Mouse (Mus musculus) cerebellum, postnatal 36 days (tissue): ENCODE data around the gene Ano1.
A peak's percentile ranks its signal among the peaks of the same experiment; 100 is the strongest.

Experiments
- DNase-seq, 2 experiments: peaks; one replicate each; pipeline ENCODE4 v3.0.0; 2021 to 2022; ENCODE audit warnings: mixed read lengths in 2 of 2

Ano1 gene

GRCm38 (mm10) chr7:144581559-144582283, 170.1 kb downstream of the Ano1 start:
- DNase-seq: peak; percentile 42 to 48

- no peak for DNase-seq
Measured at GRCm38 (mm10) chr7:144577876-144578275, 173.9 kb downstream of the Ano1 start.

- DNase-seq: no peak
Measured at GRCm38 (mm10) chr7:144572234-144572633, 179.5 kb downstream of the Ano1 start.

- DNase-seq: no peak
Measured at GRCm38 (mm10) chr7:144571598-144571997, 180.2 kb downstream of the Ano1 start.

GRCm38 (mm10) chr7:144569428-144569827, 182.3 kb downstream of the Ano1 start:
- no peak for DNase-seq

- DNase-seq: no peak
Measured at GRCm38 (mm10) chr7:144568091-144568490, 183.7 kb downstream of the Ano1 start.

- DNase-seq: no peak
Measured at GRCm38 (mm10) chr7:144566921-144567682, 184.7 kb downstream of the Ano1 start.

- DNase-seq: no peak
Measured at GRCm38 (mm10) chr7:144563456-144564155, 188.2 kb downstream of the Ano1 start.

GRCm38 (mm10) chr7:144562016-144562415, 189.8 kb downstream of the Ano1 start:
- DNase-seq: no peak

GRCm38 (mm10) chr7:144560594-144560993, 191.2 kb downstream of the Ano1 start:
- no peak for DNase-seq

GRCm38 (mm10) chr7:144558552-144558951, 193.2 kb downstream of the Ano1 start:
- no peak for DNase-seq

- no peak for DNase-seq
Measured at GRCm38 (mm10) chr7:144554123-144554472, 197.7 kb downstream of the Ano1 start.

GRCm38 (mm10) chr7:144553237-144554122, 198.3 kb downstream of the Ano1 start, which contains the start of gene Ppfia1:
TSS of gene Ppfia1 (minus strand) at chr7:144553729.
- DNase-seq: peak; percentile 100

GRCm38 (mm10) chr7:144552274-144552673, 199.5 kb downstream of the Ano1 start:
- no peak for DNase-seq

GRCm38 (mm10) chr7:144550811-144551210, 201.0 kb downstream of the Ano1 start:
- no peak for DNase-seq

- DNase-seq: peak; percentile 82 to 85
Measured at GRCm38 (mm10) chr7:144549904-144550566, 201.7 kb downstream of the Ano1 start.

- DNase-seq: no peak
Measured at GRCm38 (mm10) chr7:144545231-144545630, 206.5 kb downstream of the Ano1 start.

GRCm38 (mm10) chr7:144541351-144541750, 210.4 kb downstream of the Ano1 start:
- no peak for DNase-seq

- no peak for DNase-seq
Measured at GRCm38 (mm10) chr7:144539146-144539545, 212.6 kb downstream of the Ano1 start.
